Mouse (Mus musculus): Measurements from ENCODE around the gene Whamm.

Whamm gene

DNA sequence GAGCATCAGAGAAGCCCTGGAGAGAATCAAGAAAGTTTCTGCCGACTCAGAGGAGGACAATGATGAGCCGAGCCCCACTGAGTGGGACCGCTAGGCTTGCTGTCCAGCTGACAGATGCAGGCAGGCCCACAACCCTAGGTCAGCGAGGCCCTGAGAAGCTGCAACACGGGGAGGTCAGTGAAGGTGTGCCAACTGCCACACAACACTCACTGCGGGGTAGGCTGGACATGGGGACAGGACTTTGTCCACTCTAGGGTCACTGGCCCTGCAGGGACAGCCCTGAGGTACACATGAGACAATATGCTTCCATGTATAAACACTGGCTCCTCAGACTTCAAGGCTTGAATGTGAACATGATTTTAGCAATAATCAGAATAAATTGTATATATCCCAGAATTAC lies 25.0 kb downstream of the Whamm start:
- no peak for DNase-seq (ENCODE audit: low spot score in 2 of 2)

- no peak for DNase-seq (ENCODE audit: low spot score in 2 of 2)
Observed at GRCm38 (mm10) chr7:81597660-81598059, 26.6 kb downstream of the Whamm start.

DNA sequence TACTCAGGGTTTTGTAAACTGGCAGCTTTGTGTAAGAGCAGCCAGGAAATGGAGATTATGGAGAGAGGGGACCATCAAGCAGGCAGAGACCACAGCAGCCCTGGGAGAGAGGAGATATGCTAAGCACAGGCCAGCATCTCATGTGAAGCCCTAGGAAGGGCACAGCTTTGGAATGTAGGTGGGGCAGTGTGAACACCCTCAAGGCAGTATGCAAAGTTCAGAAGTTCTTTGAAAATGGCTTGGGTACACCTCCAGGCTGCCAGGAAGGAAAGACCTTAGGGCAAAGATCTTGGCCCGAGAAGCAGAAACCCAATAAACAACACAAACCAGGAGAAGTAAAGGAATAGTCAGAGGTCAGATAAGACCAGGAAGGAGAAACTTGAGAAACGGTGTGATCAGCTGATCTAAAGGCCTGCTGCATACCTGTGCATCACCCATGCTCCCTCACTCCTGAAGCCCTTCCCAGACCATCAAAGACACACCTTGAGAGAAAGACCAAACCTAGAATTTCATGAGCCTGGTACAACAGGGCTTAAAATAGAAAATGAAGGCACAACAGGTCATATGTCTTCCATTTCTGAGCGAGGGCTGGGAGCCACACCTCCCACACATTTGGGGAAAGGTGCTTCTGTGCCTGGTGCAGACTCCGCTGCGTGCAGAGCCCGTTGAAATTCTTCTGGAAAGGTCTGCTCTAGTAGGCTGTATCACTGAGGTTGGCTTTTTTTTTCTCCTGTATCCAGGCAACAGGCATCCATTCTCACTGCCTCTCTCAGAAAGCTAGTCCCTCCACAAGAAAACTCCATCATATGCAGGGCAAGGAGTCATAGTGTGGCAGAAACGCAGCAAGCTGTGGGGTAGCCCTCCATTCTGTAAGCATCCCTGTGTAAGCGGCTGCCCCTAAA lies 28.6 kb downstream of the Whamm start:
- no peak for DNase-seq (ENCODE audit: low spot score in 2 of 2)

DNA sequence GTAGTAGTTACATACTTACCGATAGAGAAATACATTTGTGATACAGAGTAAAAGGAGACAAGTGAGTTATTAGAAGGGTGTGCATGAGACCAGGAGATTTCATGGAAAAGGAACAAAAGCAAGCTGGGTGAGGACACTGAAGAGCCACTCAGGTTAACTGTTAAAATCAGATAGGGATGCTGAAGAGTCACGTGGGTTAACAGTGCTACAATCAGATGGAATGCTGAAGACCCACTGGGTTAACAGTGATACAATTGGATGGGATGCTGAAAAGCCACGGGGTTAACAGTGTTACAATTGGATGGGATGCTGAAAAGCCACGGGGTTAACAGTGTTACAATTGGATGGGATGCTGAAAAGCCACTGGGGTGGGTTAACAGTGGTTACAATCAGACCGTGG lies 33.9 kb downstream of the Whamm start:
- no peak for DNase-seq (ENCODE audit: low spot score in 2 of 2)

DNA sequence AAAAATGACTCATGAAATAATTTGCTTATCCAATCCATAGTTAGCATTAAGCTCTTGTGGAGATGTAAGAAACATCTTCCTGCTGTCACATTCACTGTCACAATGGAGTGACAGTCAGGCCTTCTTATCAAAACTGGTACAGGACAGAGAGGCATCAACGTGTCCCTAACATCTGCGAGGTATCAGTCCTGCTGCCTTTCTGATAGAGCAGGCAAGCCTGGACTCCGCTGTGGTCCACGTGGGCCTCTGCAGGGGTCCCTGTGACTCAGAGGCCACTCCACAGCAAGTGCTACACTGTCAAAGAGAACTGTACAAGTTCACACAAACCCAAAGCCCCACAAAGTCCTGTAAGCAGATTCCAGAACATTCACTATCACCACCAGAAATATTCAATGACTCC lies 34.4 kb downstream of the Whamm start:
- no peak for DNase-seq (ENCODE audit: low spot score in 2 of 2)

GRCm38 (mm10) chr7:81606452-81606851 lies 35.4 kb downstream of the Whamm start:
- DNase-seq (ENCODE audit: low spot score in 2 of 2), result no peak

GRCm38 (mm10) chr7:81610125-81610524 lies 39.1 kb downstream of the Whamm start:
- no peak for DNase-seq (ENCODE audit: low spot score in 2 of 2)

- DNase-seq (ENCODE audit: low spot score in 2 of 2), result no peak
Observed at GRCm38 (mm10) chr7:81612856-81613635, 42.0 kb downstream of the Whamm start.

- DNase-seq (ENCODE audit: low spot score in 2 of 2), result no peak
Observed at GRCm38 (mm10) chr7:81615031-81615430, 44.0 kb downstream of the Whamm start.

DNA sequence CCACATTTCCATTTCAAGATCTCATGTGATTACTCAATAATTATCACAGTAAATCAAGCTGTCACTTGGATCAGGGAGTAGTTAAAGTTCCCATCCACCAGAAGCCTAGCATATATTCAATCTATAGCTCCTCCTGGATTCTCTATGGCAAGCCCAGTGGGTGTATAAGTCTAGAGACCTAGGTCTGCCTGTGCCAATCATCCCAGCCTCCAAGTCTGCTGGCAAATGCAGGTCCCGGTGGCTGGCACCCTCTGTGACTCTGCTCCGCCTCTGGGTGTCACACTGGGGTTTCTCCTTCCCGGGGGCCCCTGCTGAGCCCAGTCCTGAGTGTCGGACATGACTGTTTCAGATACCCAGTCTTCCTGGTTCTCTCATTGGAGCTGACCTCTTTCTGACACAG lies 51.7 kb downstream of the Whamm start:
- no peak for DNase-seq (ENCODE audit: low spot score in 2 of 2)

DNA sequence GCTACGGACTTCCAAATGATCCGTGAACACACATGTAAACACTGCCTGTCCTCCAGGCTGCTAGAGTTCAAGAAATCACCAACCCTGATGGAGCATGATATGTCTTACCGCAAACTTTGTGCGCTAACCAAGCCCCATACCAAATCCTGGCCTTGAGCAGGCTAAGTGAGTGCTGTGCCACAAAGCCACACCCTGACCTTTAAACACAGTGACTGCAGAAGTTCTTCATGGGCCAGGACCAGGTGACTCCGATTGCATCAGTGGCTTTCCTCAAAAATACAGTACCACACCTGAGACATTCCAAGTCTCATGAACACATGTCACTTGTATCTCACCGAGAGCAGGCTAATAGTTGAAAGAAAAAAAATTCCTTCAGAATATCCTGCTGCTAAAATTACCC lies 52.7 kb downstream of the Whamm start:
- no peak for DNase-seq (ENCODE audit: low spot score in 2 of 2)

DNA sequence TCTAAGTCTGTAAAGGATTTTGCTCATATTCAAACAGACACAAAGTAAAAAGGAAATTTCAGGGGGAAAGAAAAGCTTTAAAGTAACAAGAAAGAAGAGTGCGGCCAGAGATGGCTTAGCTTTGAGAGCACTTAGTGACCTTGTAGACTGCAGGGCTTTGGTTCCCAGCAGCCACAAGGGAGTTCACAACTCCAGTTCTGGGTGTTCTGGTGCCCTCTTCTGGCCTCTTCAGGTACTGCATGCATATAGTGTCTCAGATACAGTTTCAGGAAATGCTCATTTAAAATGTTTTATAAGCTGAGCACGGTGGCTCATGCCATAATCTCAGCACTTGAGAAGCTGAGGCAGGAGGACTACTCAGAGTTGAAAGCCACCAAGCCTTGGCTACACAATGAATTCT lies 55.4 kb downstream of the Whamm start:
- DNase-seq (ENCODE audit: low spot score in 2 of 2), result no peak

- no peak for DNase-seq (ENCODE audit: low spot score in 2 of 2)
Observed at GRCm38 (mm10) chr7:81631261-81631660, 60.2 kb downstream of the Whamm start.

DNA sequence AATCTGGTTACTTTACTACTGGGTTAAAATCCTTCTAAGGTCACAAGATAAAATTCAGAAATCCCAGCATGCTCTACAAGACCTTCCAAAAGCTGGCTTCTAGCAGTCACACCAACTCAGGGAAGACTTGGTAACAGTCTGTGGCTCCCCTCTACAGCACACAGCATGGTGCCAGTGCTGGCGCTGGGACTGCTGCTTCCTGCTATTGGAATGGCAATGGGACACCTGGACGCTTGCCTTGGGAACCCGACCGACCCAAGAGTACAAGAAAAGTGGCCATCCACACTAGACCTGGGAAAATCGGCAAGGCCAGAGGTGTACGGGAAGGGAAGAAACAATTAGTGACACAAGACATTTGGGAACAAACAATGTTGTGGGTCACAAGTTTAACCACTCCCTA lies 61.5 kb downstream of the Whamm start:
- no peak for DNase-seq (ENCODE audit: low spot score in 2 of 2)

DNA sequence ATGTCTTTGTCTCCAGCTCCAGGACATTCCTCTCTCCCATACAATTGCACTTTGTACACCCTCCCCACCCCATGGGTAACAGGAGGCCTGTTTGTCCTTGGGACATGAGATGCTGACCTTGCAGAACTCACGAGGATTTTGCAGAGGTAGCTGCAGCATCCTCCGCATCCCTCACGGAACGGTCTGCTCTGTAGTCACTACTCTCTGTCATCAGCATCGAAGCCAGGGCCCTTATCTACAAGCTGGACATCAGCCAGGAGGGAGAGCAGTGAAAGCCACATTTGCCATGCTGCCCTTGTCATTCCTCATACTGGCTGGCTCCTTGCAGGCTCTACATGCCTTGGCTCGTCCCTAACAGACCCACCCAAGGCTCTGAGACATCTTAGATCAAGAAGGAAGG lies 70.0 kb downstream of the Whamm start:
- no peak for DNase-seq (ENCODE audit: low spot score in 2 of 2)

GRCm38 (mm10) chr7:81644551-81645235 lies 73.6 kb downstream of the Whamm start:
- no peak for DNase-seq (ENCODE audit: low spot score in 2 of 2)

All from urinary bladder, adult 18-20 months (tissue).